Mouse (Mus musculus): ENCODE results near the gene Per3.

GRCm38 (mm10) chr4:151001397-151001796 is 43.1 kb downstream of the Per3 start:
- TF ChIP-seq POLR2A (IDR thresholded peaks at IDR 0.05; ENCODE audit: borderline replicate concordance, extremely low read depth, insufficient read depth, insufficient read length, poor library complexity, severe bottlenecking) = no peak
- no peak for TF ChIP-seq CTCF (IDR thresholded peaks at IDR 0.05; ENCODE audit: borderline replicate concordance, extremely low read depth, insufficient read depth, insufficient read length)
